Mouse (Mus musculus): ENCODE data around the gene Bmper.

Gene Bmper

DNA sequence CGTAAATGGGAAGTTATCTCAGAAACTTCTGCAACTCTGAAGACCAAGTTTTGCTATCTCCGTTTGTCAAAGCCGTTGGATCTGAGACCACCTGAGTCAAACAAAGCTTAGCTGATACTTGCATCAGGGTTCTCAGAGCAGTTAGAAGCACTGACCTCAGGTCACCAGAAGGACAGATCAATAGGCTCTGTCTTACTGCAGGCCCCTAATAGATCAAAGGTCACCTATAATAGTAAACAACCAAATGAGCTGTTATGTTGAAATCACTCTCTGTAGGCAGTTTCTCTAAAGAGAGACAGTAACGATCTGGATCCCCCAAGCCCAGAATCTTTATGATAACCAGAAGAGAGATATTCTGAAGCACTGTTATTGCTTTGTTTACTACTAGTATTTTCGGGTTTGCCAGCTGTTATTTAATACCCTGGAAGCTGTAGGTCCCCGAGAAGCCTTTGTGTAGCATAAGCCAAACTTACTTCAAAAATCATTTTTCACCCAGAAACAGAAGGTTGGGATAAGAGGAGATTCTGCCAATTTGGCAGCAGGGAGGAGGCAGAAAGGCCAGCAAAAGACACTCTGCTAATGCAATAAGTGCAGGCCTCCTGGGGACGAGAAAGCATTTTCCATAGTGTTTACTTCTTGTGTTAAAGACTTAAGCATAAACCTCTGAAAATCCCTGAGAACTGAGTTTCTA lies 224.5 kb downstream of the Bmper start:
- DNase-seq: no peak

DNA sequence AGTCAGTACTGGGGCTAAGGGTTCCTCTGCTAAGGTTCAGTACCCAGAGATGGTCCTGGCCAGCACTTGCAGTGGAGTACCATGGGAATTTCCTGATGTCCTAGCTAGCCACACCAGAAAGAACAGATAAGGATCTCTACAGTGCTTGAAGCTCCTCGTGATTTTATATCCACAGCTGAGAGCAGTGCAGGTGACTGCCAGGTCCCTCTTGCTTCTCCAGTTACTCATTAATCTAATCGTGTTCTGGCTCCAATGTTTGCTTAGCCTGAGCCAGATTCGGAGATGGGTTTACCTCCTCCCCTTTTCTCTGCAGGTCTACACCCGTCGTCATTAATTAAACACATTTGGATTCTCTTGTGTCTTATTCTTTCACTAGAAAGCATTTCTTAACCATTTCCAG lies 230.4 kb downstream of the Bmper start:
- no peak for DNase-seq

DNA sequence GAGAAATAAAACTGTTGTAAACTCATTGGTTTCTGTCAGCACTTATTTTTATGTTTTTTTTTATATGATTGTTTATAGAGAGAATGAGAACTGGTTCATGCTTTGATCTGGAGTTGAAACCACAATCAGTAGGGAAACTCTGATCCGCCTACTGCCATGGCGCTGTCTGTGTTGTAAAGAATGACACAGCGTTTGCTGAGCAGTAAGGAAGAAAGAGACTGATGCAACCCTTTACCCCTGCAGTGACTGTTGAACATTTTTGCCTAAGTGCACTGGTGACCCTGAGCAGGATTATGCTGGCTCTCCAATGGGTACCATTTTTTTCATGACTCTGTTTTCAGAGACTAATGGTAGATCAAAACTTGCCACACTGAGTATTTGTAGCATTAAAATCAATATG lies 234.3 kb downstream of the Bmper start:
- DNase-seq: no peak

DNA sequence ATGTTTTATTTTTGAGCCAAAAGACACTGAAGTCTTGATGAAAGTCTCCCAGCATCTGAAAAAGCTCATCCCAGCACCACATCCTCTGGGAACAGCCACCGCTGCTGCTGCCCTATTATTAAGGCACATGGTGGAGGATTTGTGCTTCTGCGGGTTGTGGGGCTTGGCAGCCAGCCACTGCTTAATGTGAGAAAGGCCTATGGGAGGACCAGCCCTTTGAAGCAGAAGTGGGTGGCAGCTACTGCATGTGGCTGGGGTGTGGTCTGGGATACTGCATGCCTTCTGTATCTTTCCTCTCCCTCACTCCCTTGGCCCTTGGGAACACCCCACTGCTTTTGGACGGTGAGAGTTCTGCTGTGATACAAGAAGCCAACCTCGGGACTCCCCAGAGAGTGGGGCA lies 237.8 kb downstream of the Bmper start:
- DNase-seq: no peak

GRCm38 (mm10) chr9:23462949-23463608 lies 240.2 kb downstream of the Bmper start:
- DNase-seq: peak; percentile 21

- DNase-seq: peak; percentile 34
Observed at GRCm38 (mm10) chr9:23464981-23465630, 242.2 kb downstream of the Bmper start.

DNA sequence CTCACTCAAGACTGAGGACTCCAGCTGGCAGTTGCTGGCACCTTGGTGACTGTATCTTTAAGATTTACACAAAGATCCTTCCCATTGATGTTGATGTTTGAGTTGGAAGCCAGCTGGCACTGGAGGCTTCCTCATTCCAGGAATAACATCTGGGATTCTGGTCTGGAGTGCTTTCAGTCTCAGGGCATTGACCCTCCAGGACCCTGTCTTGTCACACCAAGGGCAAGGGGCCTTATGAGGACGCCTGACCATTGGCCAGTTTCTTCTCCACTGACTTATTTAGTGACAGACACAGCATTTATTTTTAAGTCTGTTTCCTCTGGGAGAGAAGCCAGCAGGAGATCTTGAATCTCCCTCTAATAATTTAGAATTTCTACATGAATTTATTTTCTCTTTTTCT lies 247.0 kb downstream of the Bmper start:
- peak; percentile 46 for DNase-seq

- DNase-seq: no peak
Observed at GRCm38 (mm10) chr9:23485851-23486250, 263.0 kb downstream of the Bmper start.

- no peak for DNase-seq
Observed at GRCm38 (mm10) chr9:23486725-23487378, 264.0 kb downstream of the Bmper start.

DNA sequence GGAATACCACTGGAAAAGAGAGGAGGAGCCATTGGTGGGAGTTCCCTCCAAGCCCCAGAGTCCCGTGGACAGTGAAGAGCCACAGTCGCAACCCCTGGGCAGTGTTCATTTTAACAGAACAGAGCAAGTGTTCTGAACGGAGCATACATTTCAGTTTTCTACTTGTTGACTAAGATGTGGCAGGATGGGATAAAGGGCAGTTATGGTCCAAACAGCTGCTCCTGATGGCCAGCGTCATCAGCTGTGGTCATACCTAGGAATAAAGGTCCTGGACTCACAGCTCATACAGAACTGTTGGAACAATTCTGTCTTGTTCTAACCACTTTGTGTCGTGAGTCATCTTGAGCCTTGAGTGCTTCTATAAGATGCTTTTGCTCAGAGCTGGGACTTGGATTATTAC lies 265.4 kb downstream of the Bmper start:
- no peak for DNase-seq

DNA sequence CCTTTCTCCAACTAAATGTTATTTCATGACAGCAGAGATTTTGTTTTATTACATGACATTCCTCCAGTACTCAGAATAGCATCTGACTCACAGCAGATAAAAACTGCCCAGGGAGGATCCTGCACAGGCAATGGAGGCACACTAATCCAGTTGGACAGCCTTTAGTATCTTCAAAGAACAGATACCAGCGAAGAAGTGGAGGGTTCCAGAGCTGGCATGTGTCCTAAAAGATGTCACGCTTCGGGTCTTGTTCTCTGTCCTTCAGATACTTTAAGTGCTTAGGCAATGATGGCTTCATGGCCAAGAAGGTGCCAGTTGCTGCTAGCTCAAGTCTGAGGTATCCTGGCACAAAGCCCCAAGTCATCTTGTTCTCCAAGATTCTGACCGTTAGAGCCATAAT lies 272.5 kb downstream of the Bmper start:
- DNase-seq: no peak

DNA sequence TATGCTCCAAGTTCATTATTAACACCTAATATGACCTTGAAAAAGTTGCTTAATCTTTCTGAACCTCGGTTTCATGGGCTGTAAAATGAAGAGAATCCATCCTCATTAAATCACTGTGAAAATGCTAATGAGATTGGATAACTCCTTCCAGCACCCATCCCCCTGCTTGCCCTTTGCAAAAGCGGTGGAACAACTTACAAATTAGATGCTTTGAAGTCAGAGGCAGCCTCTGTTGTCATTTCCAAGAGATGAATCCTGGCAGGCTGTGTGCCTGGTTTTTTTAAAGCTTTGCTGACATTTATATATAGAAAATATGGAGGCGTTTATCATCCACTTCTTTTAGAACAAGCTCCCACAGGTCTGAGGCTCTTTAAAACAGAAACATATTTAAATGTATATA lies 274.8 kb downstream of the Bmper start:
- no peak for DNase-seq

DNA sequence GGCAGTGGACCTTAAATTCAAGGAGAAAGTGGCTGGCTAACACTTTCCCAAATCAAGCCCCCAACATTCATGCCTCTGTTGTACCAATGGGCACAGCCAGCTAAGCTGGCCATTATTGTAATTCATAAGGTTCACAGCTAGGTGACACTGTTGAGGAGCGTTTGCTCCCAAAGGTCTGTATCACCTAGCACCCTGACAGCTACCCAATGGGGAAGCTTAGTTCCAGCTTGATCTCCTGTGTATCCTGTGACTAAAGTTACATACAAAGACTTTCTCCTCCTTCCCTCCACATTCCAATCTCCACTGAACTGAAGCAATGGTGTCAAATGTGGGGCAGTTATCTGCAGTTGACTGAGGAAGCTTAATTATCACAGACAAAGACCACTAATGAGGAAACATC lies 311.0 kb downstream of the Bmper start:
- DNase-seq: no peak
